Mouse (Mus musculus): ENCODE data around the gene Ucp3.

The Ucp3 gene

GRCm38 (mm10) chr7:100501027-100501843 is 28.4 kb downstream of the Ucp3 start:
- peak; percentile 19 to 42 for DNase-seq

GRCm38 (mm10) chr7:100501844-100502373 is 29.1 kb downstream of the Ucp3 start:
- no peak for DNase-seq

- DNase-seq = peak in 1 of 2 experiments; percentile 26
These were observed 29.7 kb downstream of the Ucp3 start for GRCm38 (mm10) chr7:100502374-100502922.

- DNase-seq = peak in 1 of 2 experiments; percentile 24
These were observed 30.3 kb downstream of the Ucp3 start for GRCm38 (mm10) chr7:100503076-100503475.

GRCm38 (mm10) chr7:100504740-100505487 is 32.1 kb downstream of the Ucp3 start:
- peak in 1 of 2 experiments; percentile 25 for DNase-seq

GRCm38 (mm10) chr7:100506494-100506893 is 33.7 kb downstream of the Ucp3 start:
- DNase-seq = no peak

GRCm38 (mm10) chr7:100508670-100509069 is 35.9 kb downstream of the Ucp3 start:
- DNase-seq = no peak

GRCm38 (mm10) chr7:100511602-100512001 is 38.8 kb downstream of the Ucp3 start:
- DNase-seq = no peak

GRCm38 (mm10) chr7:100514573-100514972 is 41.8 kb downstream of the Ucp3 start, which contains the start of gene Dnajb13:
Gene Dnajb13, minus strand, starts transcription at chr7:100514960.
- DNase-seq = no peak

- no peak for DNase-seq
These were observed 47.4 kb downstream of the Ucp3 start for GRCm38 (mm10) chr7:100520204-100520603.

GRCm38 (mm10) chr7:100520663-100521285 is 48.0 kb downstream of the Ucp3 start:
- DNase-seq = peak; percentile 57 to 82

- no peak for DNase-seq
These were observed 49.4 kb downstream of the Ucp3 start for GRCm38 (mm10) chr7:100522222-100522621.

GRCm38 (mm10) chr7:100524669-100525068 is 51.9 kb downstream of the Ucp3 start:
- no peak for DNase-seq

GRCm38 (mm10) chr7:100530766-100531165 is 58.0 kb downstream of the Ucp3 start:
- DNase-seq = no peak

- no peak for DNase-seq
These were observed 60.7 kb downstream of the Ucp3 start for GRCm38 (mm10) chr7:100533503-100533902.

GRCm38 (mm10) chr7:100534216-100534615 is 61.4 kb downstream of the Ucp3 start:
- no peak for DNase-seq

GRCm38 (mm10) chr7:100535831-100536230 is 63.0 kb downstream of the Ucp3 start:
- no peak for DNase-seq

All from spleen, adult 18-20 months (tissue).